Mouse (Mus musculus) spleen, postnatal 4 days (tissue): ENCODE results near the gene Wbp1l.

ENCODE experiments used
- DNase-seq, 2 experiments: peaks; one replicate each; pipeline ENCODE4 v3.0.0; 2022; ENCODE audit warnings: low spot score in 2 of 2

The Wbp1l gene

GRCm38 (mm10) chr19:46658348-46658747 is 59.5 kb downstream of the Wbp1l start:
- DNase-seq = no peak

- DNase-seq = no peak
These were observed 60.0 kb downstream of the Wbp1l start for GRCm38 (mm10) chr19:46658851-46659250.

- no peak for DNase-seq
These were observed 62.6 kb downstream of the Wbp1l start for GRCm38 (mm10) chr19:46661511-46661910.

- no peak for DNase-seq
These were observed 63.3 kb downstream of the Wbp1l start for GRCm38 (mm10) chr19:46662214-46662613.

DNA sequence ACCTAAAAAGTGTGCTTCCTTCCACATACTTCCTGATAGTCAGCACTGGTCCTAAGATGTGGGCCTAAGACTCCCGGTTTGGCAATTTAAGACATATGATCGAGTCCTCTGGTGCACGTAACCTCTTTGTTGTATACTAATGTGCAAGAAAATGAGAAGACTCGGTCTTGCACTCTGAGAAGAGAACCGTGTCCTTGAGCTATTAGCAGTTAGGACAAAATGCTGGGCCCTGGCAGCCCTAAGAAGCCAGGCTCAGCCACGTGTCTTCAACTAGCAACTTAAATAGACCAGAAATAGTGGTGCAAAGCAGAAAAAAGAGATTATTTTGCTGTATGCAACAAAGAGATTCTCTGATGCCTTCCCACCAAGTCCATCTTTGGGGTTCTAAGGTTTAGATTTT is 63.9 kb downstream of the Wbp1l start:
- DNase-seq = no peak

GRCm38 (mm10) chr19:46665474-46665873 is 66.6 kb downstream of the Wbp1l start:
- DNase-seq = no peak

DNA sequence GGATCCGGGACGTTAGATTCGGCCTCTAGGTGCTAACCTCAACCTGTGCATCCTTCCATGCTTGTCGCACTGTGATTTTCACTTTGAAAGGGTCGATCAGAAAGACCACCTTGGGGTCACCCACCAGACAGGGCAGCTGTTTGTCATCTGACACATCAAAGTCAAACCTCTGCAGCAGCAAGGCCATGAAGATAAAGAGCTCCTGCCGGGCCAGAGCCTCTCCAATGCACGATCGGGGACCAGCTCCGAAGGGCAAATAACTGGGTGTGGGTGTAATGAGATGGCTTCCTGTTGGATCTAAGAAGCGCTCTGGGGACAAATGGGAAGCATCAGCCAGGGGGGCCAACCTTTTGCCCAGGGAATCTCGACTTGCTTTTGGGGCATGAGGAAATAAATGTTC is 68.4 kb downstream of the Wbp1l start:
- DNase-seq = no peak

GRCm38 (mm10) chr19:46668263-46668662 is 69.4 kb downstream of the Wbp1l start:
- DNase-seq = no peak

- no peak for DNase-seq
These were observed 70.9 kb downstream of the Wbp1l start for GRCm38 (mm10) chr19:46669802-46670201.

- DNase-seq = peak; percentile 42 to 72
These were observed 71.8 kb downstream of the Wbp1l start for GRCm38 (mm10) chr19:46670691-46671090.

- no peak for DNase-seq
These were observed 74.0 kb downstream of the Wbp1l start, which contains the start of gene Cyp17a1 for GRCm38 (mm10) chr19:46672766-46673418. TSS of gene Cyp17a1 (minus strand) at chr19:46673172.

DNA sequence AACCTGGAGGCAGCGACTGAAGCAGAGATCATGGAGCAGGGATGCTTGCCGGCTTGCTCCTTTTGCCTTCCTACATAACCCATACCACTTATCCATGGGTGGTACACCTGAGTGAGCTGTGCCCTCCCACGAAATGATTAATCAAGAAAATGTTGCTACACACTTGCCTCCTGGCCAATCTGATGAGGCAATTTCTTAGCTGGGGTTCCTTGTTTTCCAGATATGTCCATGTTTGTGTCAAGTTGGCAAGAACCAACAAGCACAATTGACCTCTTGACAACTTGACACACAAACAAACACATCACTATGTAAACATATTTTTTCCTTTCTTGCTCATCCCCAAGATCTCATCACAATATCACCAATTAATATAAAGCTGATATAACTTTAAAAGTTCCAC is 76.8 kb downstream of the Wbp1l start:
- no peak for DNase-seq

DNA sequence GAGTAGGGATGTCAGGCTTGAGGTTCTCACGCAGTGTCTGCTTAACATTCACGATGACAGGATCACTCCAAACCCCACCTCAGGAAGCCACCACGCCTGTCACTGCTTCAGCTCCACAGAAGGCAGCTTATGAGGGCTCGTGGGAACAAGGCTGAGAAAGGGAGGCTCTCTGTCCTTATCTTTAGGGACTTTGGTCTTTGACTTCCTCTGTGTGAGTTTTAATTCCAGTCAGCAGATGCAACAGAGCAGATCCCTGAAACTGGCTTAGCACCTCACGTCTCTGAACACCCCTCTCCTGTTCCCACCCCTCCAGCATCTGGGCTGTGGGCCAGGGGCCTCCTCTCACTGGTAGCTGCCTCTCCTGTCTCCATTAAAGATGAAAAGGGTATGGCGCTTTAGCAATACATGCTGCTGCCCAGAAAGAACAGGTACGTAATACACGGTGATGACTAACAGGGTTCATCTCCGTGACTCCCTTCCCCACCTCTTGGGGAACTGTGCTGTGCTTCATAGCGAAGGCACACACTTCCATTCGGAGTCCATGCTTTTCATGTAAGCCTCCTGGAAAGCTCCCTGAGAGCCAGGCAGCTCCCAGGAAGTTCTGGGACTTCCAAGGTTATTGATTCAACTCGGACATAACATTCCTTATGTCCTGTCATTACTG is 81.0 kb downstream of the Wbp1l start:
- no peak for DNase-seq

- peak; percentile 83 to 92 for DNase-seq
These were observed 90.8 kb downstream of the Wbp1l start, which contains the start of gene Borcs7 for GRCm38 (mm10) chr19:46689460-46690372. TSS of gene Borcs7 (plus strand) at chr19:46689906.

GRCm38 (mm10) chr19:46690387-46690786 is 91.5 kb downstream of the Wbp1l start:
- DNase-seq = no peak

DNA sequence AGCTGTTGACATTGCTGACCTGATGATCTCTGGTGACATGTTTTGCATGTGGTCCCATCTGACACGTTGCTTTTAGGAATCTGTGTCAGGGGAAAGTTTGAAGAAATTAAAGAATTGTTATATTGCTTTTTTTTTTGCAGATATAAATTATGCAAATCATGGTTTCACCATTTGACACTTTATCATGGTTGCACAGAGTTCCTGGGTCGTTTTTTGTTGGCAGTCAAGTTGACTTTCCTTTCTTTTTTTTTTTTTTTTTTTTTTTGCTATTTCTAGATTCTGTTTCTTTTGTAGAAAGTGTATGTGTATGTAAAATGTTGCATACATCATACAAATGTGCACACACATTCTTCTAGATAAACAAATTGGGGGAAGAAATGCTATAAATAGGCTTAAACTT is 92.2 kb downstream of the Wbp1l start:
- no peak for DNase-seq

- DNase-seq = no peak
These were observed 94.3 kb downstream of the Wbp1l start for GRCm38 (mm10) chr19:46693146-46693545.

- DNase-seq = no peak
These were observed 97.6 kb downstream of the Wbp1l start for GRCm38 (mm10) chr19:46696482-46696881.

- DNase-seq = no peak
These were observed 98.1 kb downstream of the Wbp1l start for GRCm38 (mm10) chr19:46696943-46697342.

GRCm38 (mm10) chr19:46697840-46698517 is 99.1 kb downstream of the Wbp1l start:
- DNase-seq = peak; percentile 27 to 68

GRCm38 (mm10) chr19:46699011-46699481 is 100.2 kb downstream of the Wbp1l start:
- DNase-seq = no peak

DNA sequence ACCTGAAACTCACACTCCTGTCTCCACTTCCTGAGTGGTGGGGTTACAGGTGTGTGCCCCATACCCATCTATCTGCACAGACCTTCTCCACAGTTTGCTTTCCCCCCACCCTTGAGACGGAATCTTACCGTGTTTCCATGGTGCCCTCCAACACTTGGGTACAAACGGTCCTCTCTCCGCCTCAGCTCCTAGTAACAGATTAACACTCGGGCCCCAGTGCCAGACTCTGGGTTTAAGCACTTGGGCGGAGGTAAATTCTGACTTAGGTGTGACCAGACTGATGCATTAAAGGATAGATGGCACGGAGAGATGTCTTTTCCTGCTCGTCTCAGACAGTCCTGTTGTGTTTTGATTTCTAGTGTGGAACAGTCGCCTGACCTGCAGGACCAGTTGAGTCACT is 102.3 kb downstream of the Wbp1l start:
- DNase-seq = no peak
